Mouse (Mus musculus): ENCODE results near the gene Gfm2. TPM values are rescaled to one million over a fixed set of nuclear protein-coding genes. Genes with fewer than 3 reads are reported as not detected.

Gene Gfm2
- polyA plus RNA-seq, 1 experiment = 15.5 TPM

- H3K27ac ChIP-seq (ENCODE audit: control insufficient read depth, insufficient read depth, low read depth, low read length, poor library complexity) = no peak overlapping the region
- TF ChIP-seq CTCF (IDR thresholded peaks at IDR 0.05; ENCODE audit: control insufficient read depth, insufficient read depth, low read length) (no peak), POLR2A (IDR thresholded peaks at IDR 0.05; ENCODE audit: borderline replicate concordance, control insufficient read depth, low read depth, low read length) (no peak)
- H3K4me1 ChIP-seq (ENCODE audit: control insufficient read depth, insufficient read depth, low read length) = no peaks in the 10 kb centered on the region
- H3K4me3 ChIP-seq (replicated peaks; ENCODE audit: control insufficient read depth, low read depth, low read length) = no peak overlapping the region
- WGBS = 80% methylated on average over 3 of the region's 3 CpGs
Measured at GRCm38 (mm10) chr13:97214583-97215268, 77.0 kb downstream of the Gfm2 start.

- 82% methylated on average over 4 of the region's 4 CpGs for WGBS
- Histone ChIP-seq H3K4me3 (replicated peaks; ENCODE audit: control insufficient read depth, low read depth, low read length) (no peak overlapping the region), H3K27ac (ENCODE audit: control insufficient read depth, insufficient read depth, low read depth, low read length, poor library complexity) (no peak overlapping the region), H3K4me1 (ENCODE audit: control insufficient read depth, insufficient read depth, low read length) (no peaks in the 10 kb centered on the region)
- TF ChIP-seq POLR2A (IDR thresholded peaks at IDR 0.05; ENCODE audit: borderline replicate concordance, control insufficient read depth, low read depth, low read length) (no peak), CTCF (IDR thresholded peaks at IDR 0.05; ENCODE audit: control insufficient read depth, insufficient read depth, low read length) (no peak)
Measured at GRCm38 (mm10) chr13:97215563-97215962, 77.8 kb downstream of the Gfm2 start.

GRCm38 (mm10) chr13:97216196-97216595 lies 78.5 kb downstream of the Gfm2 start:
- WGBS = 77% methylated on average over 5 of the region's 5 CpGs
- no peak overlapping the region for H3K4me3 ChIP-seq (replicated peaks; ENCODE audit: control insufficient read depth, low read depth, low read length)
- H3K27ac ChIP-seq (ENCODE audit: control insufficient read depth, insufficient read depth, low read depth, low read length, poor library complexity) = no peak overlapping the region
- no peak for TF ChIP-seq POLR2A (IDR thresholded peaks at IDR 0.05; ENCODE audit: borderline replicate concordance, control insufficient read depth, low read depth, low read length)
- no peak for TF ChIP-seq CTCF (IDR thresholded peaks at IDR 0.05; ENCODE audit: control insufficient read depth, insufficient read depth, low read length)
- H3K4me1 ChIP-seq (ENCODE audit: control insufficient read depth, insufficient read depth, low read length) = no peaks in the 10 kb centered on the region

GRCm38 (mm10) chr13:97220022-97220421 lies 82.3 kb downstream of the Gfm2 start:
- TF ChIP-seq CTCF (IDR thresholded peaks at IDR 0.05; ENCODE audit: control insufficient read depth, insufficient read depth, low read length) (no peak), POLR2A (IDR thresholded peaks at IDR 0.05; ENCODE audit: borderline replicate concordance, control insufficient read depth, low read depth, low read length) (no peak)
- 70% methylated on average over 3 of the region's 3 CpGs for WGBS
- Histone ChIP-seq H3K27ac (ENCODE audit: control insufficient read depth, insufficient read depth, low read depth, low read length, poor library complexity) (no peak overlapping the region), H3K4me1 (ENCODE audit: control insufficient read depth, insufficient read depth, low read length) (no peaks in the 10 kb centered on the region), H3K4me3 (replicated peaks; ENCODE audit: control insufficient read depth, low read depth, low read length) (no peak overlapping the region)

- WGBS = 82% methylated on average over 8 of the region's 8 CpGs
- H3K27ac ChIP-seq (ENCODE audit: control insufficient read depth, insufficient read depth, low read depth, low read length, poor library complexity) = no peak overlapping the region
- TF ChIP-seq CTCF (IDR thresholded peaks at IDR 0.05; ENCODE audit: control insufficient read depth, insufficient read depth, low read length) = no peak
- TF ChIP-seq POLR2A (IDR thresholded peaks at IDR 0.05; ENCODE audit: borderline replicate concordance, control insufficient read depth, low read depth, low read length) = no peak
Measured at GRCm38 (mm10) chr13:97223856-97224255, 86.1 kb downstream of the Gfm2 start.

GRCm38 (mm10) chr13:97224341-97224982 lies 86.7 kb downstream of the Gfm2 start:
- Histone ChIP-seq H3K27ac (ENCODE audit: control insufficient read depth, insufficient read depth, low read depth, low read length, poor library complexity) (no peak overlapping the region), H3K4me3 (replicated peaks; ENCODE audit: control insufficient read depth, low read depth, low read length) (no peak overlapping the region), H3K4me1 (ENCODE audit: control insufficient read depth, insufficient read depth, low read length) (no peaks in the 10 kb centered on the region)
- no peak for TF ChIP-seq POLR2A (IDR thresholded peaks at IDR 0.05; ENCODE audit: borderline replicate concordance, control insufficient read depth, low read depth, low read length)
- no peak for TF ChIP-seq CTCF (IDR thresholded peaks at IDR 0.05; ENCODE audit: control insufficient read depth, insufficient read depth, low read length)
- WGBS = 75% methylated on average over 10 of the region's 10 CpGs

More at GRCm38 (mm10) chr13:97223856-97224255, 86.1 kb downstream of the Gfm2 start:
- H3K4me1 ChIP-seq (ENCODE audit: control insufficient read depth, insufficient read depth, low read length) = no peaks in the 10 kb centered on the region
- no peak overlapping the region for H3K4me3 ChIP-seq (replicated peaks; ENCODE audit: control insufficient read depth, low read depth, low read length)

- no peaks in the 10 kb centered on the region for H3K4me1 ChIP-seq (ENCODE audit: control insufficient read depth, insufficient read depth, low read length)
- TF ChIP-seq POLR2A (IDR thresholded peaks at IDR 0.05; ENCODE audit: borderline replicate concordance, control insufficient read depth, low read depth, low read length) (no peak), CTCF (IDR thresholded peaks at IDR 0.05; ENCODE audit: control insufficient read depth, insufficient read depth, low read length) (no peak)
- H3K4me3 ChIP-seq (replicated peaks; ENCODE audit: control insufficient read depth, low read depth, low read length) = no peak overlapping the region
- 83% methylated on average over 17 of the region's 17 CpGs for WGBS
- H3K27ac ChIP-seq (ENCODE audit: control insufficient read depth, insufficient read depth, low read depth, low read length, poor library complexity) = no peak overlapping the region
Measured at GRCm38 (mm10) chr13:97225130-97225529, 87.4 kb downstream of the Gfm2 start.

- WGBS = 85% methylated on average over 3 of the region's 3 CpGs
- TF ChIP-seq POLR2A (IDR thresholded peaks at IDR 0.05; ENCODE audit: borderline replicate concordance, control insufficient read depth, low read depth, low read length) = no peak
- no peak for TF ChIP-seq CTCF (IDR thresholded peaks at IDR 0.05; ENCODE audit: control insufficient read depth, insufficient read depth, low read length)
- Histone ChIP-seq H3K4me1 (ENCODE audit: control insufficient read depth, insufficient read depth, low read length) (no peaks in the 10 kb centered on the region), H3K4me3 (replicated peaks; ENCODE audit: control insufficient read depth, low read depth, low read length) (no peak overlapping the region), H3K27ac (ENCODE audit: control insufficient read depth, insufficient read depth, low read depth, low read length, poor library complexity) (no peak overlapping the region)
Measured at GRCm38 (mm10) chr13:97227795-97228194, 90.1 kb downstream of the Gfm2 start.

All from bone marrow, adult 2 months (tissue).